Mouse (Mus musculus): ENCODE data around the gene Ntrk2.
A peak's percentile ranks its signal among the peaks of the same experiment; 100 is the strongest.
"Not testable (repeated sequence)": the region's sequence is repeated elsewhere in the genome, so short reads cannot be mapped to it uniquely, and the experiment has no call there.

Gene Ntrk2

DNA sequence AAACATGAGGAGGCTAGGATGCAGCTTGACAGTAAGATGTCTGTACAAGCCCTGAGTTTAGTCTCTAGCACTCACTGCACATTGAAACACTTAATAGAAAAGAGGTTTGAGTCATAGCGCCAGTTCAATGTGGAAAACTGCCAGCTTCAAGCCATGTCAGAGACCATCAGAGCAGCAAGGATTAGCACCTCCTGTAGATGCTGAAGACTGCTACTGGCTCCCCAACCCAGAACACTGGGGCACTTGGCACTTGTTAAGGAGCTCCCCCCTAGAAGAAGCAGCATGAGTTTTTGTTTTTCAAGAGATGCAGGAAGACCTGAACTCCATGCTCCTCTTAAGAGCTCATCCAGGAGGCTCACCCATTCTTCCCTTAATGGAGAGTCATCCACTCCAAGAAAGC is 251.5 kb downstream of the Ntrk2 start:
- DNase-seq: no peak

DNA sequence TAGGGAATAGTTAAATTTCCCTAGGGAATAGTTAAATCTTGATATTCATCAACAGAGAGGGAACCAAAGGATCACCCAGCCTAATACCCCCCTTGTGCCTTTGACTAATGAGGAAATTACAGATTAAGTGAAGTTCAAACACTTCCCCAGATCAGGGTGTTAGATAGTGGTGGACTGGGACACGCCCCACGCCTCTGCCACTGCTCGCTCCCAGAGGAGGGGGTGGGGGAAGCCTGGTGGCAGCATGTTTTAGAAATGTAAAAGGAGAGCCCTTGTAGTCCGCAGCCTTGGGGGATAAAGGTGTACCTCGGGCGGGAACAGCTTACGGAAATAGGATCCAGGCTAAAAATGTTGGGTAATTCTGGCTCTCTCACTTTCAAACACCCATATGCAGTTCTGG is 252.7 kb downstream of the Ntrk2 start:
- DNase-seq: peak; percentile 13

DNA sequence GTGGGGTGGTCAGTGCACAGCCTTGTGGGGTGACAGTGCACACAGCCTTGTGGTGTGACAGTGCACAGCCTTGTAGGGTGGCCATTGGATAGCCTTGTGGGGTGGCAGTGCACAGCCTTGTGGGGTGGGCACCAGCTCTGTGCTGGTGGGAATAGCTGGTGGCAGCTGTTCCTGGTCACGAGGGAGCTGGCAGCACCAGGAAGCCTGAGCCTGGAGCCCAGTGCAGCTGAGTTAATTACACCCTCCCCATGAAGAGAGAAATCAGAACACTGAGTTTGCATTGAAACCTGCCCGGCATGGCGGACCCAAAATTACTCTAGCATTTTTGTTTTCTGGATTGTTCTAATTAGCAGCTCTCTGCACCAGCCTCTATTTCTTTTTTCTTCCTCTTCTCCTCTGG is 259.3 kb downstream of the Ntrk2 start:
- DNase-seq: no peak

DNA sequence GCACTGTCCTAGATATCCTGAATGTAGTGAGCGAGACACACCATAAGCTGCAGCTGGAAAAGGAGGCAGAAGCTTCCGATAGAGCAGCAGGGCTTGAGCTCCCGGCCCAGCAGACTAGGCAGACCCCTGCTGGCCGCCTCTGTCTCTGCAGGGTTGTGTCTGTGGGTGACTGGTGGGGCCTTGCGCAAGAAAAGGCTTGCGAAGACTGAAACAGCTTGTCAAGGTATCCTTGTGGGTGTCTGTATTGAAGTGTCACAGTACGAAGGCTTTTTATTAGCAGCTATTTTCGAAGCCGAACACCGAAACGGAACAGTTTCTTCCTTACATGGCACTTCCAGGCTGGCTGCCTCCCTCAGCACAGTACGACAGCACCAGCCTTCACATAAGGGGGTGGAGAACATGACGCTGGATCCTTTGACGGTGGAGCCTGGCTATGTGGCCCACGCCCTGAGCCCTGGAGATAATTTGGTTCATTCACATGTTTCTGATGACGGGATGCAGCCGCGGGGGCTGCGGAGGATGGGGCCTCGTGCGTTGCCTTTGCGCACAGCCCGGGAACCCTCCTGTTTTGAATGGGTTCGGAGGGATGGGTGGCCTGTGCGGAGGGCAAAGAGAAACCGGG is 267.4 kb downstream of the Ntrk2 start:
- peak; percentile 88 for DNase-seq

DNA sequence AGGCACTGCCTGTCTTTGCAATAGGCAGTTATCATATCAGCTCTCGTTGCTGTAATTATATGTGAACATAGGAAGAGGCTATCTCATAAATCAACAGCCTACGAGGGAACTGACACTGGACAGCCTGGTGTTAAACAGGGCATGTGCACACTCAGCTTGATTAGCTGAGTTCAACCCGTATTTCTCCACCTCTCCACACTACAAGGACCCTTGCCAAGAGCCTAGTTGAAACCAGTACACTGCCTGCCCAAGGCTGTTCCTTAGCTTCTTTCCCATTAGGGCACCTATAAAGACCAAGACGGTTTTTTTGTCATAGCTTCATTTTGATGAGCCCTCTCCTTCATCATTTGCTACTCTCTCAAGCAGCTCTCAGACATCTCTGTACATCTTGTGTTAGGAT is 270.1 kb downstream of the Ntrk2 start:
- DNase-seq: no peak

DNA sequence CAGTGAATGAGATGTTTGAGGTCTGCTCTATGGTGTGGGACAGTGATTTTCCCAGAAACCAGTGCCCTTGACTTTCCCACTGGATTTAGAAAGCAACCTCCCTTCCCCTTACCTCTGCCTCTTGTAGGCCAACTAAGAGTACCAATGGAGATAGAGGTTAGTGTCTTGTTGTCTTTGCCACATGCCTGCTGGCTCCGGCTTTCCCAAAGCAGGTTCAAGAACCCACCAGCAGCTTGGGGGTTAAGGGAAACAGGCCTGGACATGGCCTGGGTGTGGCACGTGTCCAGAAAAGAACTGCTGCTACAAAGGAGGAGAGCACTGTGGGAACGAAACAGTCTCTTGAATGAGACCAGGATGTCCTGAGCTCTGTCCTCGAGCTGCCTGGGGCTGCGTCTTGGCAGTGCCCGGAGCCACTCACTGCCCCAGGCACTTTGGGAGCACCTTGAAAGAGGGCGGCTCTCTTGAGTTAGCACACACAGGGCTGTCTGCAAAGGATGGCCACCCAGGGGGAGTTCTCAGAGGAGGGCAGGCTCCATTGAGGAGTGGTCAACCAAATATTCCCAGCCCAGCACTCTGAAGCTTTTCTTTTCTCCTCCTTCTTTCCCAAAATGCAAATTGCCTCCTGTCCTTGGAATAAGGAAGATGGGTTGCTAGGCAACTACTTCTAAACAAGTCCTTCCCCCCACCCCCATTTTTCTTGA is 273.5 kb downstream of the Ntrk2 start:
- no peak for DNase-seq

DNA sequence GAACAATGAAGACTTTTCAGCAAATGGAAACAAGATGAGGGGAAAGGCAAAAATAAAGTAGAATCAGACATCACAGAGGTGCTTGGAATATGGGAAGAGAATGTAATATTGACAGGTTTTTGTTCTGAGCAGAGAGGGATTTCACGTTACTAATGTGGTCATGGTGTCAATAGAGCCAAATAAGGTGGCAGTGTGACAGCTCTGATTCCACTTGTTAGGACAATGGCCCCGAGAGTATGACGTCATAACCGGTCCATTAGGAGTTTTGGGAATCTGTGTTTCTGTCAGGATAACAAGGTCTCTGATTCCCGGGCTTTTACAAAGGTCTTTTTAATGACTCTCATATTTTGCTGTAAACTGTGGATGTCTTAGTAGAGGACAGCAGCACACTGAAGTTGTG is 274.1 kb downstream of the Ntrk2 start:
- DNase-seq: no peak

DNA sequence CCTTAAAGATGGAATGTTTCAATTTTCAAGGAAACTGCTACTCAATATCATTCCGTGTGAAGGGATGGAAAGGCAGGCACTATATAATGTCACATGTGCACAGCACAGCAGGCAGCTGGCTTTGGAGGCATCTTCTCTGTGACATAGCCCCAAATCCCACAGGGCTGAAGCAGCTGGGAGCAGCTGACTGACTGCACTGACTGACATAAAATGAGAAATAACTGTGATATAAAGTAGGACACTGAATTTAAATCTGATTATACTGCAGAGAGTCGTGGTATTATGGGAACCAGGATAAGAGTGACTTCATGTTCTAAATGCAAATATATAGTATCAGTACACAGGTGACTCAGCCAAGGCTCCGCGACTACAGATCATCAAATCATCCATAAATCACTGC is 282.6 kb downstream of the Ntrk2 start:
- no peak for DNase-seq

DNA sequence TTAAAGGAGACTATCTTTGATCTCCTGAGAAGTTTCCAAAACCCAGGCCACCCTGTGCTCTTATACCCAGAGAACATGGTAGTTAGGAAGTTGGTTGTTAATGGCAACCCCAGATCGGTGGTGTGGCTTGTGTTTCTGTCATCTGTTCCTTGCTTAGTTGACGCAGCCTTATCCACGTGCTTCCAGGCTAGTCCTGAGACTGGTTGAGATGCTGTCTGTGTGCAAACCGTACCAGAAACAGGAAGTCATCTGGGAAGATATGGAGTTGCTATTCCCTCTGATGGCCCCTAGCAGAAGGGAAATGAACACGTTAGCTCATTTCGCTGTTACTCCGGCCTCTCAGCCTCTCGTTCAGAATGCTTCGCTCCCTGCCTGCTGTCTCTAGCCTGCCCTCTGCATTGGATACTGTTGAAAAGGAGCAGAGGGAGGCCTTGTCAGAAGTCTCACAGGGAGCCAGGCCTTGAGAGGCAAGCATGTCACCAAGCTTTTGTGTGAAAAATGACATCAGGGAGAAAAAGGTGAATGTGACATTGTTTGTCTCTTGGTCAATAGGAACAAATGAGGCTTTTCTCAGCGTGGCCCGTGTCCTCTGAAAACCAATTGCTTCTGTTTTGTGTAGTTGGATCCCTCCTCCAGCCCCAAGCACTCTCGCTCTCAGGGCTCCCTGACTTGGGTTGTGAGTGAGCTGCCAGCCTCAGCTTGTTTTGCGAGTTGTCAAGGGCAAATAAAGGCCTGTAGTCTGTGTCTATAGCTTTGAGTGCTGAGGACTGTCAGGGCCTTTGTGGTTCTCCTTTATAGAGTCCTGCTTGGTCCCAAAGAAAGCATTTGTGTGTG is 285.0 kb downstream of the Ntrk2 start:
- DNase-seq: no peak

DNA sequence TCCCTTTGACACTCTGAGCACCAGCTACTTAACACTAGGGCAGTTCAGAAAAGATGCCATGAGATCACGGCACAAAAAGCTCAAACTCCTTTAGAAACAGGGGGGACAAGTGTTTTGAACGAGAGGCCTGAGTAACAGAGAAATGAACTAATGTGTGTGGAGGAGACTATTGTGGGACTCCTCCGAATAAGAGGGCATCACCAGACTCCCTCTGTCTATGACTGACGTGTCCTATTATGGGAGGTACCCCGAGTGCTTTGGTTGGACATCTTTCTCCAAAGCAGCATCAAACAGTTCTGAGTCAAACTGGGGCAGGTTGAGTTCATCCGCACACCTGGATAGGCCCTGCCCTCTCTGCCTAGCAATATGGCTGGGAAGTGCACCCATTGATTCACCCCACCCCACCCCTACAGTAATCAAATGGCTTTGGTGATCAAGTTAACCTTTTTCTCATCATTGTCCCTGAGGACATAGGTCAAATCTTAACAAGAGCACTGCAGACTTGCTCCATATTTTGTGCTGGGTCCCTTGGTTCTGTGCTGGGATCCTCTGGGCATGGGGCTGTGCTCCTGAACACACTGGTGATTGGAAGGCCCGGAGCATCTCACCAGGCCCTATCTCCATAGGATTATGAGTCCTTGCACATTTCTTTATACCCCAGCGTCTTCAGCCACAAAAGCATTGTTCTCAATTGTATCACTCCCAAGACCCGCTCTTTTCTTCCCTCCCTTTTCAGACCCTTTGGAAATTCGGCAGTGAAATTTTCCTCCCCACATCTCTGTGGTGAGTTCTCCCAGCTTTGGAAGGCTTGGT is 285.9 kb downstream of the Ntrk2 start:
- no peak for DNase-seq

DNA sequence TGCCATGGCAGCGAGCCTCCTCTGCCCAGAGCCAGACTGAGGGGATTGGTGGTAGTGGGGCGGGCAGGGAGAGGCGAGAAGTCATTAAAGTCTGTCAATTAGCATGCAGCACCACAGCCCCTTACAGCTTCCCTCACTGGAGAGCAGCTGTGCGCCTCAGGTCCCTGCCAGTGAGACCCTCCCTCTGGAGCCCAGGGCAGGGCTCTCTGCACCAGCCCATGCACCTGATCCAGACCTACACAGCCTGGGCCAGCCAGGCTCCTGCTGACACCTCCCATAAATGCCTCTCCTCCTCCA is 286.4 kb downstream of the Ntrk2 start:
- no peak for DNase-seq

DNA sequence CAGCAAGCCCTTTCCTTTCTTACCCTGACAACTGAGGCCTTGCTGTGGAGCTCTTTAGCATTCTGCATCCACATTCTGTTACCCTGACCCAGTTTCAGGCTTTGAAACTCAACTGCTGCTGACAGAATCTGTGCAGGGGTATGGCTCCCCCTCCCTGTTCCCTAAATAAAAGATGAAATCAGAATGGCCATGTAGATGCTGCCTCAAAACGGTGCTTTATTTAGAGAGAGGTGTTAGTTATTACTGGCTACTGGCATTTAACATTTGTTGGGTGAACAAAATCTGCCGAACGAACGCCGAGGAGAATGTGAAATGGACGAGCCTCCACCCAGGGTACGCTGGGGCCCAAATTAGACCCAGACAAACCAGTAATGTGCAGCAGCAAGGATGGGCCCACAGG is 288.4 kb downstream of the Ntrk2 start:
- DNase-seq: no peak

DNA sequence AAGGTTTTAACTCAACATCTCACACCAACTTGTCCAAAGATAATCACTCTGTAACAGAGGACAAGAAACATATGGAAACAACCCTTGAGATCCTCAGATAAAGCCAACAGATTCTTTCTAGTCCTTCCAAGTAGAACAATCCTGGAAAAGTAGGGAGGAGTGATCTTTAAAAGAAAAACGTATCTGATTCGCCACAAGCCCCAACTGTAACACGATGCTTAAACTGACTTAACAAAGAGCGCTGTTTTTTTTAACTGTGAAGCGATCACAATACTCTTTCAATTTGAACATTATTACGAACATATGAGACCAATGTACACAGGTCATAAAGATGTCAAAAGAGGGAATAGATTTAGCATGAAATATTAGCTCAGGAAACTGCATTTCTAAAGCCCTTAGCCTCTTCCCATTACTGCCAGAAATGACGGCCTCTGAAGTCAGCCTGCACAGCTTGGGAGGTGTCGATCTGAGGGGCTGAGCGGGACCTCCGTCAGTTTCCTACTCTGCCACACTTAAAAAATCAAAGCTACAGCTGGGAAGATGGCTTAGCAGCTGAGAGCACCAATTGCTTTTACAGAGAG is 289.5 kb downstream of the Ntrk2 start:
- DNase-seq: no peak

DNA sequence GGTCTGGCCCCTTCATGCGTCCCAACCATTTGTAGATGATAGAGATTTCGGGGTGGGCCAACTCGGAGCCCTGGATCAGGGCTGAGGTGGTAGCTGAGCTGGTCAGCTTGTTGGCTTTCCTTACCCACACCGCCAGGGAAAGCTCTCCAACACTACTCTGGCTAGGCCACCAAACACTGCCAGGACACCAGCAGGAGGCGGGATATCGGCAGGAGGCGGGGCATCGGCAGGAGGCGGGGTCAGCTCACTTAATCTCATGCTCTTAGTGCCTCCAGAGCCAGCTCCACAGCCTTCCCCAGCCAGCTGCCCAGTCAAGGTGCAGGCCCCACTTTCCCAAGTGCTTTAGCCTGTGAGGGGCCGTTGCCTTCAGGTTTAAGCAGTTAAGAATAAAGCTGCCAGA is 293.7 kb downstream of the Ntrk2 start:
- DNase-seq: no peak

DNA sequence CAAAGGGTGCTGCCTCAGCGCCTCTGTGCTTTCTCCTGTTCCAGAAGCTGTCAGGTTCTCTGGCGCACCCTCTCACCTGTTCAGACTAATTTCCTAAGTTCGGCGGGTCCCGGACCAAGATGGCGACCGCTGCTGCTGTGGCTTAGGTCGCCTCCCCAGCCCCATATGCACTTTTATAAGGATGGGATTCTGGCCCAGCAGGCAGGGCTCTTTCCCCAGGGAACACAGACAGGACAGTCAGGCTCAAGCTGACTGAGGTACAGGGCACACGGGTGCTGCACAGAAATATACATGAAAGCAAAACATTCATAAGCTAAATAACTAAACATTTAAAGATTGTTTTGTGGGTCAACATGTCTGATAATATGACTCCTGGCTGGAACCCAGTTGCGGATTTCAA is 301.4 kb downstream of the Ntrk2 start:
- not testable (repeated sequence) for DNase-seq

DNA sequence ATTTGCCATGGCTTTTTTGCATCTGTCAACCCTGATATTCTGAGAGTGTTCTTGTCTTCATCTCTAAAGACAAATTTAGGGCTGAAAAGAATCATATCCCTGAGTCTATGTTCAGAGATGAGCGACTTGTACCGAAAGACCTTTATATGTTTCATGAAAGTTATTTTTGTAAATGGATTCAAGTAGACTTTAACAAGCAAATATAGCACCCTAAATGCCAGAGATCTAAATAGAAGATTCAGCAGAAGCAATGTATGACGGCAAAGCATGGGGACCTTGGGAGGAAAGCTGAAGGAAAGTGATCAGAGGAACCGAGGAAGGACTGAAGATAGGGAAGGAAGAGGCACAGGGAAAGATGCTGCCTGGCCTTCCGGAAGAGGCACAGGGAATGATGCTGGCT is 303.7 kb downstream of the Ntrk2 start:
- DNase-seq: no peak

DNA sequence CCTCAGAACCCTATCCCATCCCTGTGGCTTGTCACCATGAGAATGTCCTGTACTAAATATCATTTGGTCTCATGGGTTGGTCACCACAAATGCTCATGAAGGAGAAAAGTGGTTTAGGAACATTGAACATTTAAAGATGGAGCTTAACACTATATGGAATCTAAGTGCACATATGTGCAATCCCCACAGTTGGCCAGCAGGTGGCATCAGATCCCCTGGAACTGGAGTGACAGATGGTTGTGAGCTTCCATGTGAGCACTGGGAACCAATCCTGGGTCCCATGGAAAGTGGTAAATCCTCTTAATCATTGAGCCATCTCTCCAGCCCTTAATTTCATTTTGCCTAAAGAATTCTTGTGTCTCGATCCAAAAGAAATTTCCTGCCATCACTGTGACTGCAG is 308.3 kb downstream of the Ntrk2 start:
- no peak for DNase-seq

DNA sequence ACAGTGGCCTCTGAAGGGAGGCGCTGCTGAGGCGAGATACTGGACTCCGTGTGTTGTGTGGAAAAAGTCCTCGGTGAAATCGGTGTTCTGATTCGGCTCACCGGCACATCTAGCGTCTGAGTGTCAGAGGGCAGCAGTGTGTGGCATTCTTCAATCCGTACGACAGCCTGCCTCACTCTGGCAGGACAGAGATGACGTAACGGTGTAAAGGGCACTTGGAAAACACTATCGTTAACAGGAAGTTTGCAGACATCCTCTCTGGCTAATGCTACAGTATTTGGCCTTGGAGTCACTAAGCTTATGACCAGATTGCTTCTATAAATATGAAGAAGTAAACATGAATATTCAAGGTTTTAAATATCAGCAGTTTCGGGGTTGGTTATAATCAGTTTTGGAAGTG is 309.2 kb downstream of the Ntrk2 start:
- DNase-seq: no peak

DNA sequence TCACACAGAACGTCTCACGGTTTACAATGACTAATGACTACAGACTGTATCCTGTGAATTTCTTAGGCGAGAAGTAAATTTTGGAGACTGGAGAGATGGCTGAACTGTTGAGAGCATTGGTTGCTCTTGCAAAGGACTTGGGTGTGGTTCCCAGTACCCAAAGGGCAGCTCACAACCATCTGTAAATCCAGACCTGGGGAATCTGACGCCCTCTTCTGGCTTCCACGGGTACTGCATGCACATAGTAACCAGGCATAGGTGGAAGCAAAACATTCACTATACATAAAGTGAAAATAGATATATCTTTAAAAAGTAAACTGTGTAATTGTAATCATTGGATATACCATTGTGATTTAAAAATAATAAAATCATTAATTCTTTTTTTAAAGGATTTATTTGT is 310.9 kb downstream of the Ntrk2 start:
- no peak for DNase-seq

DNA sequence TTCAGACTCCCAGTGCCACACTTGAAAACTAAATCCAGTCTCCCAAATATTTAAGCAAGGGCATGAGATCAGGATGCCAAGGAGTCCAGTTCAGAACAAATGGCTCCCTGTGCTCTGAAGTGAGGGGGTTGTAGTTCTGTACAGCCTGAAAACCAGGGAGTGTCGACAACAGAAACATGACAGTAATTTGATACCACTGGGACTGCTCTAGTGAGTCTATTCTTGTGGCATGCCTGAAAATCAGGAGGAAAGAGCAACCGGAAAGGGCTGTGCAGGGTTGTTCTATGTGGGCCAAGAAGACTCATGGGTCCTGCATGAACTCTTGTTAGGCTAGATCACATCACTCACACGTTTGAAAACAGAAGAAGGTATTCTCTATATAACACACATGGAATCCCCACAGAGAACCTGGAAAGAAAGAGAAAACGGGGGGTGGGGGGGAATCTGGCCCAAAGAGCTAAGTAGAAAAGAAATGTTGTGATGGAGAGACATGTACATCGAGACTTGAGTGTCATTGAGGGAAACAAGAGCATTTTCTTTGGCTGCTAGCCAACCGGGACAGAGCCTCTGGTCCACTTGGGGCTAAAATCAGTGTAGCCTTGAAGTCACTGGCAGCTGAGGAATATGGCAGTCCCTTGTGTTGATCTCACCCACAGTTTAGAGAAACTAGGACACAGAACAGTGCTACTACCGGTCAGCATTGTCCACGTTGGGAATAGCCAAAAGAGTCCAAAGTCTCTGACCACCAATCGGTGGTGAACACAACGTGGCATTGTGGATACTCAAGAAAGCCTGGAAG is 313.4 kb downstream of the Ntrk2 start:
- DNase-seq: peak; percentile 9

DNA sequence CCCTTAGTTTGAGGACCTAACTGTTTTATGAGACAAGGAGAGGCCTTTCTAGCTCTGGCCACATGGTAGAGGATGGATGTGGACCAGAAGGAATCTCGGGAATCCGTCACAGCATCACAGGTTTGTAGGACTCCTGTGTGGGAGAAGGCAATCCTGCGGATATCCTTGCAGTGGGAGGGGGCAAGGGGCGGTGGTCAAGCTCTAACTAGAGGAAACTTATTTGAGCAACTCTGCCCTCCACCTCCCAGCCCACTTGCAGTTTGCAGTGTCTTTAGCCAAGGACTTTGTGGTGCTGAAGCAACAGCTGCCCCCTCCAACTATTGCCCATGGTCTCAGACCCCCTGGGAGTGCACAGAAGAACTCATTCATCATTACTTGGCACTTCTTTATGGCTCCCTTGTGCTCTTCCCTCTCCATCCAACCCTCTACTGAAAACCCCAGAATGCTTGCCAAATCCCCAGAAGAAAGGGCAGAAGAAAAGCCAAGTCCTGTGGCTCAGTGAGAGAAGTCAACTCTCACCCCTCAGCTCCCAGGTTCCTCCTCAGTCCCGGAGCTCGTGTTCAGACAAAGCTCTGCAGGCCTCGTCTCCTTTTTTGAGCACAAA is 336.9 kb downstream of the Ntrk2 start:
- no peak for DNase-seq

DNA sequence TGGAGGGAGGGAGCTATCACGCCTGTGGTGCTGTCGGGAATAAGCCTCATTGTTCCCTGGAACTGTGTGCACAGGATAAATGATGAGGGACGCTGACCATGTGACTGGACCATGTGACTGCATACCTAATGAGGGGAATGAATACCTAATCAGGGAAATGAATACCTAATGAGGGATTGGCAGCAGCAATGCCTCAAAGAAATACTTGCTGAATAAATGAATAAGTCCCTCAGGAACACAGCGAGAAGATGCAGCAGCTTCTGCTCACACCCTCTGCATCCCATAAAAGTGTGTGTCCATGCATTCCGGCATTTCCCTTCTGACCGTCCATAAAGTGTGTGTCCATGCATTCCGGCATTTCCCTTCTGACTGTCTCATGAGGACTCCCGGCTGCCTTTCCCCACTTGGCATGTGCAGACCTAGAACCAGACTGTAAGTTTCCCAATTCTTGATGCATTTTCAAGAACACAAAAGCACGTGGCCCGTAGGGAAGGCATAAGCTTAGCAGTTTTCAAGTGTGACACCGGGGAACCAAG is 338.0 kb downstream of the Ntrk2 start:
- DNase-seq: no peak

Data from lung, postnatal 10 days (tissue).